Mouse (Mus musculus) CH12.LX (cell line): ENCODE results near the gene Med19. TPM values are rescaled to one million over a fixed set of nuclear protein-coding genes. Genes with fewer than 3 reads are reported as not detected.

Experiments used
- DNase-seq: peaks from one replicate; pipeline ENCODE4 v3.0.0-alpha.2; 2013; ENCODE audit errors: extremely low read depth
- H3K27ac ChIP-seq: 2 replicates; pipeline ENCODE4 v1.5.1; 2012; ENCODE audit warnings: low read depth, mild to moderate bottlenecking, control low read depth, moderate library complexity; ENCODE audit not compliant: insufficient read depth
- H3K27me3 ChIP-seq: replicated peaks from 2 replicates; pipeline ENCODE3; 2012; ENCODE audit warnings: inconsistent platforms
- H3K36me3 ChIP-seq, 2 experiments: replicated peaks in 1 of 2; 2 replicates each; pipeline versions ENCODE3 to v1.6.1; 2012; ENCODE audit warnings: inconsistent platforms in 1 of 2, low read length in 1 of 2, mild to moderate bottlenecking in 1 of 2, mixed read lengths in 1 of 2, moderate library complexity in 1 of 2; ENCODE audit not compliant: control insufficient read depth in 1 of 2, insufficient read depth in 1 of 2
- H3K4me1 ChIP-seq, 2 experiments: 2 replicates each; pipeline ENCODE4 v1.6.1; 2012; ENCODE audit warnings: inconsistent platforms in 1 of 2, moderate library complexity in 1 of 2; ENCODE audit not compliant: insufficient read depth in 2 of 2, control insufficient read depth in 1 of 2
- H3K4me2 ChIP-seq: 2 replicates; pipeline ENCODE4 v1.6.1; 2012; ENCODE audit warnings: low read depth, mild to moderate bottlenecking, control low read depth; ENCODE audit not compliant: poor library complexity, insufficient read depth, severe bottlenecking
- H3K4me3 ChIP-seq, 3 experiments: fragments of 150-350 bp in 1 of 3; sonication (generic) in 1 of 3; replicated peaks in 1 of 3; 2 replicates each; pipeline versions ENCODE3 to v1.5.1; 2011 to 2012; ENCODE audit warnings: low read depth in 2 of 3, low read length in 2 of 3, mild to moderate bottlenecking in 2 of 3, moderate library complexity in 2 of 3, control low read depth in 1 of 3, improper control_type of control experiment in 1 of 3, inconsistent platforms in 1 of 3, mixed read lengths in 1 of 3; ENCODE audit not compliant: poor library complexity in 1 of 3
- H3K79me2 ChIP-seq: replicated peaks from 2 replicates; pipeline ENCODE4 v1.6.1; 2012; ENCODE audit warnings: mild to moderate bottlenecking, moderate library complexity; ENCODE audit not compliant: control insufficient read depth, poor library complexity, insufficient read depth, severe bottlenecking; ENCODE audit errors: extremely low read depth
- H3K9ac ChIP-seq: 2 replicates; pipeline ENCODE4 v1.6.1; 2012; ENCODE audit warnings: low read depth, mild to moderate bottlenecking, control low read depth, moderate library complexity; ENCODE audit not compliant: insufficient read depth
- H3K9me3 ChIP-seq: replicated peaks from 2 replicates; pipeline ENCODE3; 2012; ENCODE audit warnings: low read length, inconsistent platforms, mixed read lengths
- BHLHE40 ChIP-seq: IDR thresholded peaks from 2 replicates; pipeline ENCODE4 v1.6.1; 2011; ENCODE audit warnings: mild to moderate bottlenecking, low read depth, low read length, improper control_type of control experiment
- CHD1 ChIP-seq: IDR thresholded peaks from 2 replicates; pipeline ENCODE4 v1.6.1; 2012; ENCODE audit warnings: low read depth, low read length, improper control_type of control experiment, inconsistent platforms
- CHD2 ChIP-seq: IDR thresholded peaks from 2 replicates; pipeline ENCODE4 v1.6.1; 2011; ENCODE audit warnings: low read length, improper control_type of control experiment
- CTCF ChIP-seq, 2 experiments: IDR thresholded peaks in 1 of 2; conservative IDR thresholded peaks in 1 of 2; 2 replicates each; pipeline ENCODE4 v1.5.1; 2011 to 2012; ENCODE audit warnings: low read depth in 2 of 2, low read length in 2 of 2, improper control_type of control experiment in 1 of 2, inconsistent platforms in 1 of 2, mild to moderate bottlenecking in 1 of 2, moderate library complexity in 1 of 2
- E2F4 ChIP-seq: IDR thresholded peaks from 2 replicates; pipeline ENCODE4 v1.6.1; 2011; ENCODE audit warnings: low read depth, low read length, improper control_type of control experiment; ENCODE audit not compliant: insufficient replicate concordance
- ETS1 ChIP-seq: conservative IDR thresholded peaks from 2 replicates; pipeline ENCODE4 v1.6.1; 2012; ENCODE audit warnings: low read depth, mild to moderate bottlenecking, inconsistent platforms, low read length, improper control_type of control experiment, moderate library complexity
- HCFC1 ChIP-seq: IDR thresholded peaks from 2 replicates; pipeline ENCODE4 v1.6.1; 2012; ENCODE audit warnings: low read depth, mild to moderate bottlenecking, inconsistent platforms, low read length, improper control_type of control experiment
- IRF4 ChIP-seq: IDR thresholded peaks from 2 replicates; pipeline ENCODE4 v1.6.1; 2014; ENCODE audit warnings: low read depth, mild to moderate bottlenecking, inconsistent platforms, low read length, improper control_type of control experiment
- JUND ChIP-seq: conservative IDR thresholded peaks from 2 replicates; pipeline ENCODE4 v1.6.1; 2011; ENCODE audit warnings: low read depth, low read length, improper control_type of control experiment
- MAFK ChIP-seq: IDR thresholded peaks from 2 replicates; pipeline ENCODE4 v1.6.1; 2011; ENCODE audit warnings: low read length, improper control_type of control experiment; ENCODE audit not compliant: insufficient replicate concordance
- MAX ChIP-seq: IDR thresholded peaks from 2 replicates; pipeline ENCODE4 v1.6.1; 2011; ENCODE audit warnings: low read length, improper control_type of control experiment
- MAZ ChIP-seq: IDR thresholded peaks from 2 replicates; pipeline ENCODE4 v1.6.1; 2012; ENCODE audit warnings: low read depth, mild to moderate bottlenecking, inconsistent platforms, low read length, improper control_type of control experiment, moderate library complexity
- MEF2A ChIP-seq: IDR thresholded peaks from 2 replicates; pipeline ENCODE4 v1.6.1; 2014; ENCODE audit warnings: low read depth, mild to moderate bottlenecking, inconsistent platforms, low read length, improper control_type of control experiment, borderline replicate concordance
- PAX5 ChIP-seq: IDR thresholded peaks from 2 replicates; pipeline ENCODE4 v1.6.1; 2012; ENCODE audit warnings: low read length, inconsistent platforms, mixed read lengths
- RCOR1 ChIP-seq: conservative IDR thresholded peaks from 2 replicates; pipeline ENCODE4 v1.6.1; 2012; ENCODE audit warnings: low read depth, mild to moderate bottlenecking, inconsistent platforms, low read length, improper control_type of control experiment
- SIN3A ChIP-seq: IDR thresholded peaks from 2 replicates; pipeline ENCODE4 v1.6.1; 2012; ENCODE audit warnings: low read length, improper control_type of control experiment, inconsistent platforms
- SMC3 ChIP-seq: IDR thresholded peaks from 2 replicates; pipeline ENCODE4 v1.6.1; 2011; ENCODE audit warnings: low read depth, low read length, improper control_type of control experiment
- TBP ChIP-seq: conservative IDR thresholded peaks from 2 replicates; pipeline ENCODE4 v1.6.1; 2011; ENCODE audit warnings: low read depth, low read length, improper control_type of control experiment
- TCF12 ChIP-seq: IDR thresholded peaks from 2 replicates; pipeline ENCODE4 v1.6.1; 2014; ENCODE audit warnings: low read depth, mild to moderate bottlenecking, inconsistent platforms, low read length, improper control_type of control experiment
- UBTF ChIP-seq: IDR thresholded peaks from 2 replicates; pipeline ENCODE4 v1.6.1; 2012; ENCODE audit warnings: low read depth, mild to moderate bottlenecking, inconsistent platforms, low read length, improper control_type of control experiment, moderate library complexity
- USF2 ChIP-seq: conservative IDR thresholded peaks from 2 replicates; pipeline ENCODE4 v1.6.1; 2011; ENCODE audit warnings: low read depth, low read length, improper control_type of control experiment
- ZC3H11A ChIP-seq: IDR thresholded peaks from 2 replicates; pipeline ENCODE4 v1.6.1; 2012; ENCODE audit warnings: low read depth, mild to moderate bottlenecking, inconsistent platforms, low read length, improper control_type of control experiment
- ZMIZ1 ChIP-seq: IDR thresholded peaks from 2 replicates; pipeline ENCODE4 v1.6.1; 2012; ENCODE audit warnings: low read depth, mild to moderate bottlenecking, inconsistent platforms, low read length, improper control_type of control experiment
- dilution Hi-C: fragments of 300-500 bp; cut with MboI; formaldehyde crosslinking; loops from 2 replicates; pipeline ENCODE4 v1.14.3; 2020; ENCODE audit warnings: low sequenced_read_pairs; ENCODE audit not compliant: extremely low pct_unique_long_range_greater_than_20kb, extremely low pct_ligation_motif_present
- in situ Hi-C: fragments of 300-500 bp; cut with MboI; formaldehyde crosslinking; loops from 3 replicates; pipeline ENCODE4 v1.14.3; 2019; ENCODE audit warnings: low sequenced_read_pairs, low pct_ligation_motif_present, low pct_unique_long_range_greater_than_20kb, mixed read lengths
- polyA plus RNA-seq: library from polyadenylated mRNA; unstranded; fragments of >175 nt; gene quantifications from 2 replicates; pipeline ENCODE4 v1.2.1, GENCODE M21; 2012; ENCODE audit warnings: low read depth; ENCODE audit not compliant: insufficient read length
- total RNA-seq, 2 experiments: library from RNA; depleted of rRNA; stranded (reverse); fragments of 300-350 nt in 1 of 2; fragments of >200 nt in 1 of 2; gene quantifications; 2 replicates each; pipeline ENCODE4 v1.2.3; 2012 to 2014

The Med19 gene
- total and polyA plus RNA-seq, 3 experiments = 10.7 to 25.9 (median 23.1) TPM

GRCm38 (mm10) chr2:84695007-84695695 is 16.9 kb downstream of the Med19 start:
- no peak overlapping the region for H3K27ac ChIP-seq
- no peaks in the 10 kb centered on the region for H3K4me1 ChIP-seq
- dilution Hi-C loops = no loop called here
- no peaks in the 10 kb centered on the region for H3K27me3 ChIP-seq
- H3K79me2 ChIP-seq = no peaks in the 10 kb centered on the region
- no peak overlapping the region for H3K4me2 ChIP-seq
- no peak overlapping the region for H3K9ac ChIP-seq
- in situ Hi-C loops = no loop called here
- peaks cover 43 to 81% of the 10 kb centered on the region in 2 experiments for H3K36me3 ChIP-seq
- no peak overlapping the region for H3K4me3 ChIP-seq
- no peaks in the 10 kb centered on the region for H3K9me3 ChIP-seq
- no peak for DNase-seq
- TF ChIP-seq E2F4 (no peak), CTCF (conservative IDR thresholded peaks at IDR 0.05 in 1 of 2, IDR thresholded peaks at IDR 0.05 in 1 of 2; ENCODE audit: low read depth in 2 of 2, low read length in 2 of 2) (no peak), ZC3H11A (no peak), BHLHE40 (no peak), JUND (no peak), HCFC1 (no peak), SMC3 (no peak), TCF12 (no peak), RCOR1 (no peak), ETS1 (no peak), MAFK (no peak), USF2 (no peak), ZMIZ1 (no peak), TBP (no peak), PAX5 (no peak)

GRCm38 (mm10) chr2:84703497-84703896 is 25.3 kb downstream of the Med19 start:
- no peak overlapping the region for H3K9ac ChIP-seq
- no peak overlapping the region for H3K4me3 ChIP-seq
- H3K4me1 ChIP-seq = peaks cover 0 to 17% of the 10 kb centered on the region in 2 experiments; a peak in 3 of 4 replicates
- H3K27ac ChIP-seq = no peak overlapping the region
- in situ Hi-C loops (no loop called here), dilution Hi-C loops (no loop called here)
- peaks cover 22 to 76% of the 10 kb centered on the region in 2 experiments for H3K36me3 ChIP-seq
- DNase-seq = no peak
- H3K79me2 ChIP-seq = peaks cover 18% of the 10 kb centered on the region
- no peaks in the 10 kb centered on the region for H3K27me3 ChIP-seq
- no peak for TF ChIP-seq MEF2A
- TF ChIP-seq MAX = no peak
- no peak for TF ChIP-seq ZC3H11A
- TF ChIP-seq CHD2 = no peak
- TF ChIP-seq SMC3 = no peak
- TF ChIP-seq UBTF = no peak
- TF ChIP-seq MAFK = no peak
- TF ChIP-seq CHD1 = no peak
- no peak for TF ChIP-seq E2F4
- TF ChIP-seq ETS1 = no peak
- no peak for TF ChIP-seq SIN3A
- TF ChIP-seq TBP = no peak
- no peak for TF ChIP-seq IRF4
- TF ChIP-seq MAZ = no peak
- H3K4me2 ChIP-seq = no peak overlapping the region
- H3K9me3 ChIP-seq = no peaks in the 10 kb centered on the region
